Mouse (Mus musculus) MEL (cell line): Measurements from ENCODE around the gene 4930512M02Rik.

Experiments
- CHD2 ChIP-seq: IDR thresholded peaks from 2 replicates; pipeline ENCODE4 v1.6.1; 2011; ENCODE audit warnings: low read length, improper control_type of control experiment
- MAFK ChIP-seq: IDR thresholded peaks from 2 replicates; pipeline ENCODE4 v1.6.1; 2011; ENCODE audit warnings: low read depth, mild to moderate bottlenecking, low read length, improper control_type of control experiment, borderline replicate concordance
- POLR2A ChIP-seq, 2 experiments: IDR thresholded peaks; 2 replicates each; pipeline ENCODE4 v1.6.1; 2011 to 2012; ENCODE audit warnings: low read length in 2 of 2, mild to moderate bottlenecking in 2 of 2, control low read depth in 1 of 2, improper control_type of control experiment in 1 of 2, low read depth in 1 of 2, moderate library complexity in 1 of 2; ENCODE audit not compliant: control insufficient read depth in 1 of 2, insufficient read depth in 1 of 2, poor library complexity in 1 of 2
- RAD21 ChIP-seq: IDR thresholded peaks from 2 replicates; pipeline ENCODE4 v1.6.1; 2011; ENCODE audit warnings: mild to moderate bottlenecking, low read depth, low read length, improper control_type of control experiment

DNA sequence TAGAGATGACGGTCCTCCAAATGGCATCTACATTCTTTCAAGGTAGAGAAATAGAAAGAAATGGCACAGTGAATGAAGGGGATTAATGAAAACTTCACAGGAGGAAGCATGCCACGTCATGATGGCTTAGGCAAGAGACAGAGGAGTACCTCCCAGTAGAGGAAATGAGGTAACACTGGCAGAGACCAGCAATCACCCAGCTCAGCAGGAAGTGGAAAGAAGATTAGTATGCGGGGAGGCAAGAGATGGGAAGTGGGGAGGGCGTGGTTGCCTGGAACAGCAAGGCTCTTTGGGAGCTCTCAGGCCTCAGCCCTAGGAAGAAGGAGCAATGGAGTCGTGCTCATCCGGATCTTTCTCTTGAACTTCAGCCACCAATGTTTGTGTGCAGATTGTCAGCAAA is 53.9 kb downstream of the 4930512M02Rik start:
- TF ChIP-seq POLR2A (IDR thresholded peaks at IDR 0.05; ENCODE audit: control insufficient read depth in 1 of 2, insufficient read depth in 1 of 2, low read depth in 1 of 2, low read length in 2 of 2, poor library complexity in 1 of 2) (peak in 1 of 2 experiments; percentile 49; a peak in 2 of 4 replicates), CHD2 (no peak), MAFK (no peak; the same call in 1 of the 2 replicates), RAD21 (no peak)
